15 mouse cellular contexts compared by ENCODE assay signal in genomic region chr19:23089081-23089480, GRCm38 (mm10).
"Had no signal": no experiment of that assay in that cellular context is flagged by ENCODE, and none has a peak within 500 bp of the region (broad histone marks: within the 10 kb centered on the region; RNA-seq: fewer than 3 reads in every experiment).

No protein-coding gene starts in this region.

- H3K27me3 ChIP-seq: liver, embryonic 13.5 days had no signal

- H3K36me3 ChIP-seq: liver, embryonic 13.5 days had no signal

- H3K9ac ChIP-seq: liver, embryonic 13.5 days had no signal

- DNase-seq: kidney, adult 2 months; kidney, postnatal 14 days; kidney, postnatal 4 days; liver, embryonic 13.5 days; lung, adult 2 months; lung, postnatal 14 days; lung, postnatal 4 days; midbrain, embryonic 14.5 days; right cerebral cortex, adult 18-20 months; right cerebral cortex, postnatal 14 days; right cerebral cortex, postnatal 4 days; thymus, adult 2 months; thymus, postnatal 25 days had no signal

- H3K27ac ChIP-seq: liver, embryonic 13.5 days; stomach, postnatal 0 days had no signal

- H3K4me1 ChIP-seq: liver, embryonic 13.5 days had no signal

- H3K4me2 ChIP-seq: liver, embryonic 13.5 days; midbrain, embryonic 11.5 days had no signal

- H3K9me3 ChIP-seq: liver, embryonic 13.5 days had no signal

- H3K4me3 ChIP-seq: liver, embryonic 13.5 days had no signal
